Mouse (Mus musculus) brain, embryonic 14.5 days (tissue): Measurements from ENCODE around the gene Zfpm1. TPM values are rescaled to one million over a fixed set of nuclear protein-coding genes. Genes with fewer than 3 reads are reported as not detected.

Experiments used
- DNase-seq: peaks from one replicate; pipeline ENCODE4 v3.0.0-alpha.2; 2011; ENCODE audit warnings: low read depth
- CTCF ChIP-seq: fragments of 200-500 bp; IDR thresholded peaks from 2 replicates; pipeline ENCODE4 v1.5.1; 2012; ENCODE audit warnings: inconsistent platforms, mild to moderate bottlenecking, moderate library complexity, borderline replicate concordance; ENCODE audit not compliant: insufficient read depth, insufficient read length; ENCODE audit errors: extremely low read depth
- POLR2A ChIP-seq: fragments of 200-500 bp; IDR thresholded peaks from 2 replicates; pipeline ENCODE4 v1.6.1; 2012; ENCODE audit warnings: mild to moderate bottlenecking, inconsistent platforms, borderline replicate concordance; ENCODE audit not compliant: poor library complexity, insufficient read depth, insufficient read length, severe bottlenecking; ENCODE audit errors: extremely low read depth
- polyA plus RNA-seq: library from polyadenylated mRNA; depleted of rRNA; stranded (reverse); fragments of >200 nt; gene quantifications from 2 replicates; pipeline ENCODE4 v1.2.3, GENCODE M21; 2012

The Zfpm1 gene
- polyA plus RNA-seq, 1 experiment: 16.9 TPM

DNA sequence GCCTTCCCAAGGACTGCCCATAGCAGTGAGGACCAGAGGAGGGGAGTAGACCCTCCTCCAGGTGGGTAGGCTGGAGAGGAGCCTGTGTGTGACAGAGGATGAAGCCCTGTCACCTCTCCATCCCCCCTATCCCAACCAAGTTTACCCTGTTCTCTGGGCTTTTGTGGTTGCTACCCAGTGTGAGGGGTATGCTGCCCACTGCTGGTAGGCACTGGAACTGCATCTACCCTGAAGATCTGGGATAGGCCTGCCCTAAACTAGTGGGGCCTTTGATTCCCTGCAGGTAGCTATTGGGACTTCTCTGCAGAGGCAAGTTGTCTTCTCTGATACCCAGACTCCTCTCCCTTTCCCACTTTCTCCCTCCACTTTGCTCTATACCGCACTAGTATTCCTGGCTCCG lies 22.6 kb upstream of the Zfpm1 start:
- no peak for TF ChIP-seq POLR2A
- TF ChIP-seq CTCF: peak; percentile 95
- DNase-seq: peak; percentile 65

DNA sequence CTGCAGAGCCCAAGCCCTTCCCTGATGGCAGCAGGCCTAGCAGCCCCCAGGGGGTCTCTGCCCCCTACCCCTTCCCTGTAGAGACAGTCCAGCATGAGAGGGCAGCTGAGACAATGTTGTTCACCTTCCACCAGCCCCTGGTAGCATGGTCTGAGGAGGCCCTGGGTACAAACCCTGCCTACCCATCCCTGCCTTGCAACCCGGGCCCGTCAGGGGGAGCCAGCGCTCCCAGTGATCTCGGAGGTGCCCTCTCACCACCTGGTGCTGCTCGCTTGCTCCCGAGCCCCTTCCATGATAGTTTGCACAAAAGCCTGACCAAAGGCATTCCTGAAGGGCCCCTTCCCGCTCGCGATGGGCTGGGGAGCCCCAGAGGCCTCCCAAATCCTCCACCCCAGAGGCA lies 21.2 kb upstream of the Zfpm1 start:
- TF ChIP-seq CTCF (peak; percentile 7; the same call in 1 of the 2 replicates), POLR2A (no peak)
- no peak for DNase-seq

DNA sequence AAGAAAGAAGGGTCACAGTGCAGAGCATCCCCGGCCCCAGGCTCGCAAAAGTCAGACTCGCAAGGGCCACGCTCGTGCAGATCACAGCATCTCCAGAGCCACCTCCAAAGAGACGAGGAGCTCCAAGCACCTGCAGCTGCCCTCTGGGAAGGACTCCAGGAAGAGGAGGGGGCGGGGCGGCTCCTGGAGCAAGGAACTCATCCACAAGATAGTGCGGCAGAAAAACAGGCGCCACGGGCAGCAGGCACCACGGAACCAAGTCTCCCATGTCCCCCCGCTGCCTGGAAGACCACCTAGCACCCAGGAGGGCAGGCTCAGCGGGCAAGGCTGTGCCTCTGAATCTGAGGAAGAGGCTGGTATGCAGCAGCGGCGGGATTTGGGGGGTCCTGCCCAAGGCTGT lies 19.1 kb upstream of the Zfpm1 start:
- DNase-seq: no peak

DNA sequence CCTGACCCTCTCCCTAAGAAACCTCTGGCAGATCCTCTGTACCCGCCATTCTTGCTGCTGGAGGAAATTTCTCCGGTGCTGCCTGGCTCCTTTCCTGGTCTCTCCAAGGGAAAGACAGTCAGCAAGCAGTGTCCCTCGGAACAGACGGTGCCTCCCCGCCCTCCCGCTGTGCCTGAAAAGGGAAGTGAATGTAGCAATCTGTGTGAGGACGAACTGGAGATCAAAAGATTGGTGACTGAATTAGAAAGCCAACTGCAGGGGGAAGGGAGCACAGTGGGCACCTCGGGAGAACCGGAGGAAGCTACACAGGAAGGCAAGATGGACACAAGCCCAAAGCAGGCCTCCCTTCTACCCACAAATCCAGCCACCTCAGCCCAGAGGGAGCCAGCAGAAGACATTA lies 17.7 kb upstream of the Zfpm1 start:
- peak; percentile 11 for DNase-seq
- no peak for TF ChIP-seq CTCF
- TF ChIP-seq POLR2A: no peak

More for the DNA sequence above, 19.1 kb upstream of the Zfpm1 start:
- TF ChIP-seq CTCF (no peak), POLR2A (no peak)

DNA sequence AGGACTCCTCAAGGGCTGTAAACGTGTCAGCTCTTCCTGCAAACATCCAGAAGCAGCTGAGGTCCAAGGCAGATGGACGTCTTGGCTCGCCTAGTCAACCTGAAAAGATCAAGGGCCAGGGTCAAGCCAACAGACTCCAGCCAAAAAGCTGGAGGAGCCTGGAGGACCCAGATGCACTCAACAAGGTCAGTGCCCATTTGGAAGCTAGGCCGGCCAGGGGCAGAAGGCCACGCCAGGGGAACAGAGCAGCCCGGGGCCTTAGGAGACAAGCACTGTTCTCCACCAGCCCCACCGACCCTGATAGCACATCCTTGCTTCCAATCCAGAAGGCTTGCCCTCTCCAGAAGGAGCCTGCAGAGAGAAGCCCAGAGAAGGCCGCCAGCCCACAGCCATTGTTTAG lies 16.4 kb upstream of the Zfpm1 start:
- DNase-seq: no peak
- TF ChIP-seq CTCF: no peak
- TF ChIP-seq POLR2A: no peak

DNA sequence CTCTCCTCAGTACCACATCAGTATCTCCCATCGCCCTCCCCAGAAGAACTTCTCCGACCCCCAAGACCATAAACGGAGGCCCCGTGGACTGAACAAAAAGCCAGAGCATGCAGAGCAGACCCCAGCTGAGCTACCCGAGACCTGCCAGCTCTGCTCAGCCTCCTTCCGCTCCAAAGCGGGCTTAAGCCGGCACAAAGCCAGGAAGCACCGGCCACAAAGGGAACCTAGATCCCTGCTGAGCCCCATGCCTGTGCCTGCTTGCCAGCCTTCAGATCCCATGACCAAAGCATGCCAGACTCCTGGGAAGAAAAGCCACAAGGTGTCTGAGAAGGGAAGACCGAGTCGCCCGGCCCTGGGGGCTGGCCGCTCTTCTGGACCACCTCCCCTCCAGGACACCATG lies 15.1 kb upstream of the Zfpm1 start:
- DNase-seq: peak; percentile 69
- no peak for TF ChIP-seq CTCF
- TF ChIP-seq POLR2A: no peak

DNA sequence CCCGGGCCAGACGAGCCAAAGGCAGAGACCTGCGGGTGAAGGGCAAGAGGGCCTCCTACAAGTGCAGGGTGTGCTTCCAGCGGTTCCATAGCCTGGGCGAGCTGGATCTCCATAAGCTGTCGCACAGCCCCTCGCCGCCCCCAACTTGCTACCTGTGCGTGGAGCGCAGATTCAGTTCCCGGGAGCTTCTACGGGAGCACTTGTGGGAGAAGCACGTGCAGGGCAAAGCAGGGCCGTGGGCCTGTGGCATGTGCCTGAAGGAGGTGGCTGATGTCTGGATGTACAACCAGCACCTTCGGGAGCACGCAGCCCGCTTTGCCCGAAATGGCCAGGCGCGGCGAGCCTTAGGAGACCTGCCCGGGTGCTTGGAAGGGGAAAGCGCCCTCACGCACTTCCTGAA lies 13.1 kb upstream of the Zfpm1 start:
- TF ChIP-seq POLR2A (no peak), CTCF (no peak)
- DNase-seq: no peak

DNA sequence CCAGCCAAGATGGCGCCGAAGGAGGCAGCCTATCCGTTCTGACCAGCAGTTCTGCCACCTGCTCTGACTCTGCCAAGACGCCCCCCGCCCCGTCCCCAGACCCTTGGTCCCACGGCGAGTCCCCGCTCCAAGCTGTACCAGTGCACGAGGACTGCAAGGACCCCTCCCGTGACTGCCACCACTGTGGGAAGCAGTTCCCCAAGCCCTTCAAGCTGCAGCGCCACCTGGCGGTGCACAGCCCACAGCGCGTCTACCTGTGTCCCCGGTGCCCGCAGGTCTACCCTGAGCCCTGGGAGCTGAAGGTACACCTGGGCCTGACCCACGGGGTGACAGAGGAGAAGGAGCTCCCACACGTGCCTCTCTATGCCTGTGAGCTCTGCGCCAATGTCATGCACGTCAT lies 12.5 kb upstream of the Zfpm1 start:
- peak; percentile 81 for DNase-seq
- TF ChIP-seq POLR2A (no peak), CTCF (peak; percentile 96)

DNA sequence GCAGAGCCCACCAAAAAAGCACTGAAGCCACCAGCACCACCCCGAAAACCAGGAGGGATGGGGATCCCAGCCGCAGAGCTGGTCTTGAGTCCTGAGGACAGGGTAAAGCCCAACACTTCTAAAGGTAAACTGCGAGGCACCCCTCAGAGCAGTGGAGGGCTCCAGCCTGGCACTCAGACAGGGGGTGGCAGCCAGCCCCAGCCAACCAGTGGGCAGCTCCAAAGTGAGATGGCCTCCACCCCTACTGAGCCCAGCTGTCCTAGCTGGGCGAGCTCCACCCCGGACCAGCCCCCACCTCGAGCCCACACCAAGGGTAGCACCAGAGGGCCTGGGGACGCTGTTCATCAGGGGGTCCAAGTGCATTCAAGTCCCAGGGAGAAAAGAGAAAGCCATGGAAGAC lies 11.4 kb upstream of the Zfpm1 start:
- no peak for TF ChIP-seq CTCF
- DNase-seq: no peak

DNA sequence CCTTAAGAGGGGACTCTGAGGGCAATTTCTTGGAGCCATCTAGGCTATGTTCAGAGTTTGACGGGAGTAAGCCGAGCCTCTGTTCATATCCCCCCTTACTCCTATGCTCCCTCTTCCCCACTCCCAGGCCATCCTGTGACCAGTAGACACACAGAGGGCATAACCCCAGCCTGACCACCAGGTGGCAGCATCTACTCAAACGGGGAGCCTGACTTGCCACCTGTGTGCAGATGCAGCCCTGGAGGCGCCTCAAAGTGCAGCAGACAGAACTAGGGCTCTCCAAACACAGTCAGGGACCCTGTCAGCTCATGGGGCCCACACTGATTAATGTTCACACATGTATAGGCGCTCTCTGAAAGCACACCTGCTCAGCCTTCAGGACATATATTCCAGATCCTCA lies 8.8 kb upstream of the Zfpm1 start:
- DNase-seq: peak; percentile 85
- TF ChIP-seq POLR2A: no peak
- TF ChIP-seq CTCF: peak; percentile 94

DNA sequence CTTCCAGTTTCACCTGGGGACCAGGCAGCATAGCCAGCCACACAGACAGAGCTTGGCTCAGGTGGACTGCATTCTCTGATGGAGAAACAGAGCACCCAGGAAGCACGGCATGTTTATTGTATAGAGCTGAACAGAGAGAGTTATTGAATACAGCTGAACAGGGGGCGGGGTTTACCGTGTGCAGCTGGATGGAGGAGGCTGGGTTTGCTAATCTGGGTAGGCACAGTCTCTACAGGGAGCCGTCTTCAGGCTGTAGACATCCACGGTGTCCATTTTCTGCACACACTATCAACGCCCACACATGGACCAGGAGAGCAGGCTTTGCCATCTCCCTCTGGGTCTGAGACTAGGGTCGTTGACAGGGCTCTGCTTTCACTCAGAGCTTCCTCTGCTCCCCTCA lies 8.1 kb upstream of the Zfpm1 start:
- no peak for TF ChIP-seq CTCF
- no peak for DNase-seq

DNA sequence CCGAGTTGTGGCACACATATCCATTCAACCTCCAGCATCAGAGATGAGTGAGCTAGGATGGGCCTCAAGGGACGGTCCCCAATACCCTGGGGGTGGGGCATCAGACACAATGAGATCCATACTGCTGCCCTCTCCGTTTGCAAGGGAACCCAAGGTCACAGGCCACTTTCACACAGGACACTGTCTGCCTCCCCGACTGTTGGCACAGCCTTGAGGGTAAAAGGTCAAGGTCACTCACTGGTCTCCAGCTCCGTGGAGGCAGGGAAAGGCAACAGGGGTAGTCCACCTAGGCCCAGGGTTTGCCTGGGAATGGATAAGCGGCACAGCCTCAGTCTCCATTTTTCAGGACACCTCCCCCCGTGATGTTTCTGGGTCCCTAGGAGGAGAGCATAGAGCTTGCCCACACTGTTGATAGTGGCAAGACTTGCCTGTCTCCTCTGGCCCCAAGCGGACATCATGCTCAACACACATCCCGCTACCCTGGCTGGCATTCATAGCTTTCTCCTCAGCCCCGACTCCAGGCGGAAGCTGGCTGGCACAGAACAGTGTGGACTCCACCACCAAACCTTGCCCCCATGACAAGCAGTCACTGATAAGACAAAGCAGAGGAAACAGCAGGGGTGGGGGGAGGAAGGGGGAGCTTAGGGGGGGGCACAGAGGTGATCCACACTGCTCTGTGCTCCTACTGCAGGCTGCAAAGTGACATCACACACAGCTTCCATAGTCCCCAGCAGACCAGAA lies 7.1 kb upstream of the Zfpm1 start:
- DNase-seq: no peak
- TF ChIP-seq CTCF (no peak), POLR2A (no peak)

DNA sequence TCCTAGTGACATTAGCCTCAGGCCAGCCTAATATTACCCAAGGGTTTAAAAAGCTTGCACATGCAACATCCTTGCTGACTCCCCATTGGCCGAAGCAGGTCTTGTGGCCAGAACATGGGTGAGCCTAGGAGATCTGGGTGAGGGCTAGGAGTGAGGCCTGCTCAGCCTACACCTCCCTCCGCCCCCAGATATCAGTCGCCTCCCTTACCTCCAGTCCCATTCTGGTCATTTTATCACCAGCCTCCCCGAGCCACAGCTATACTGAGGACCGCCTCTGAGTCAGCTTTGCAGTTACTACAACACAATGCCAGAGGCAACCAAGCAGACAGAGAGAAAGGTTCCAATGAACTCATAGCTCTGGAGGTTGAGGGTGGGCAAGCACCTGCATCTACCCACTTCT lies 5.6 kb upstream of the Zfpm1 start:
- TF ChIP-seq POLR2A (no peak), CTCF (no peak)
- DNase-seq: no peak

DNA sequence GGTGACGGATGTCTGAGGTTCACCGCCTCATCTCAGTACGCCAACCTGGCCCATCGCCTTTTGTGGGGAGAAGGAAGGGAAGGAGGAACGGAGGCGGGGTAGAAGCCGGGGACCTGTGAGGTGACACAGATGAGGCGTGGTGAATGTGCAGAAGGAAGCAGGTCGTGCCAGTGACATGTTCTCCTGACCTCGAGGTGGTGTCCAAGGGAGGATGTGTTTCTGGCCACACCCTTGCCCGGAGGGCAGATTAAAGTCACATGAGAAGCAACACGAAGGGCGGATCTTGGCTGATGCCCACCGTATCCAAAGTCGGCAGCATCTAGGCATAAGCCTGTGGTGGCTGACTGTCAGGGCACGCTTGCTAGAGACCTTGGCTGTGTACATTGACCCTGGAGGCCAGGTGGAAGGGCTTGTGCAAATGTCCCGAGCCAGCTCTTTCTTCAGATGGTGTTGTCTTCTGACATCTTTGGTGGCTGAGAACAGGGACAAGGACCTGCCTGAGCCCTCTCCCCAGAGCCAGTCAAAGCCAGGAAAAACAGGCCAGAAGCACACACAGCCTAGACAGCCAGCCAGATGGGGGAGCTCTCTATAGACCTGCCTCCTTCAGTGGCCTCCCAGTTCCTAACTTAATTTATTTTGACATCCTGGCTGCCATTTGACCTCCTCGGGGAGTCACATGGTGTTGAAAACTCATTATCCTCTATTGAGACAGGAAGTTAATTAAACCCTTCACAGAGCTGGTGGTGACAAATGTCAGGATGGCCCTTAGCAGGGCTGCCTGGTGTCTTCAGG lies 4.5 kb upstream of the Zfpm1 start:
- no peak for TF ChIP-seq CTCF
- TF ChIP-seq POLR2A: no peak
- DNase-seq: peak; percentile 48
